Mouse (Mus musculus) liver (tissue): ENCODE measurements at regions not wholly inside any gene's neighbourhood (a gene's known extent, or its start where the extent isn't known, plus 50 kb on each side); places are given as distances from the start of the nearest gene placed in this dataset.
A peak's percentile ranks its signal among the peaks of the same experiment; 100 is the strongest.

Experiments used
- DNase-seq: peaks from one replicate; pipeline ENCODE4 v3.0.0-alpha.2; 2020; ENCODE audit warnings: mixed read lengths

GRCm38 (mm10) chr2:106458003-106458402 lies 235.1 kb upstream of the Mpped2 start:
- DNase-seq = no peak

- DNase-seq = no peak
These were observed 232.0 kb upstream of the Mpped2 start for GRCm38 (mm10) chr2:106461021-106461420.

GRCm38 (mm10) chr2:106461490-106461889 lies 231.6 kb upstream of the Mpped2 start:
- no peak for DNase-seq

GRCm38 (mm10) chr2:106461973-106462637 lies 231.0 kb upstream of the Mpped2 start:
- no peak for DNase-seq

- DNase-seq = no peak
These were observed 228.0 kb upstream of the Mpped2 start for GRCm38 (mm10) chr2:106465055-106465454.

- DNase-seq = no peak
These were observed 227.2 kb upstream of the Mpped2 start for GRCm38 (mm10) chr2:106465831-106466230.

- DNase-seq = no peak
These were observed 223.9 kb upstream of the Mpped2 start for GRCm38 (mm10) chr2:106469196-106469595.

GRCm38 (mm10) chr2:106473458-106473857 lies 219.6 kb upstream of the Mpped2 start:
- DNase-seq = no peak

- no peak for DNase-seq
These were observed 215.1 kb upstream of the Mpped2 start for GRCm38 (mm10) chr2:106477991-106478390.

GRCm38 (mm10) chr2:106487335-106488082 lies 205.6 kb upstream of the Mpped2 start:
- DNase-seq = no peak

- DNase-seq = peak; percentile 26
These were observed 194.3 kb upstream of the Mpped2 start for GRCm38 (mm10) chr2:106498735-106499134.

- DNase-seq = no peak
These were observed 193.7 kb upstream of the Mpped2 start for GRCm38 (mm10) chr2:106499227-106499928.

- no peak for DNase-seq
These were observed 188.1 kb upstream of the Mpped2 start for GRCm38 (mm10) chr2:106504933-106505420.

- DNase-seq = no peak
These were observed 181.2 kb upstream of the Mpped2 start for GRCm38 (mm10) chr2:106511889-106512288.

- no peak for DNase-seq
These were observed 180.6 kb upstream of the Mpped2 start for GRCm38 (mm10) chr2:106512338-106513024.

- DNase-seq = no peak
These were observed 180.1 kb upstream of the Mpped2 start for GRCm38 (mm10) chr2:106513025-106513386.

GRCm38 (mm10) chr2:106517224-106517623 lies 175.8 kb upstream of the Mpped2 start:
- no peak for DNase-seq

- no peak for DNase-seq
These were observed 170.1 kb upstream of the Mpped2 start for GRCm38 (mm10) chr2:106522961-106523360.

GRCm38 (mm10) chr2:106527008-106527407 lies 166.1 kb upstream of the Mpped2 start:
- no peak for DNase-seq

- no peak for DNase-seq
These were observed 163.8 kb upstream of the Mpped2 start for GRCm38 (mm10) chr2:106529247-106529646.

GRCm38 (mm10) chr2:106529746-106530145 lies 163.3 kb upstream of the Mpped2 start:
- DNase-seq = no peak

- DNase-seq = no peak
These were observed 154.7 kb upstream of the Mpped2 start for GRCm38 (mm10) chr2:106538329-106538728.

GRCm38 (mm10) chr2:106540176-106540575 lies 152.9 kb upstream of the Mpped2 start:
- no peak for DNase-seq
